Mouse (Mus musculus) skeletal muscle tissue, adult 2 months (tissue): ENCODE measurements around the gene Hebp1.

Experiments used
- DNase-seq: peaks from one replicate; pipeline ENCODE4 v3.0.0-alpha.2; 2012; ENCODE audit warnings: low read depth, low spot score

Gene Hebp1

DNA sequence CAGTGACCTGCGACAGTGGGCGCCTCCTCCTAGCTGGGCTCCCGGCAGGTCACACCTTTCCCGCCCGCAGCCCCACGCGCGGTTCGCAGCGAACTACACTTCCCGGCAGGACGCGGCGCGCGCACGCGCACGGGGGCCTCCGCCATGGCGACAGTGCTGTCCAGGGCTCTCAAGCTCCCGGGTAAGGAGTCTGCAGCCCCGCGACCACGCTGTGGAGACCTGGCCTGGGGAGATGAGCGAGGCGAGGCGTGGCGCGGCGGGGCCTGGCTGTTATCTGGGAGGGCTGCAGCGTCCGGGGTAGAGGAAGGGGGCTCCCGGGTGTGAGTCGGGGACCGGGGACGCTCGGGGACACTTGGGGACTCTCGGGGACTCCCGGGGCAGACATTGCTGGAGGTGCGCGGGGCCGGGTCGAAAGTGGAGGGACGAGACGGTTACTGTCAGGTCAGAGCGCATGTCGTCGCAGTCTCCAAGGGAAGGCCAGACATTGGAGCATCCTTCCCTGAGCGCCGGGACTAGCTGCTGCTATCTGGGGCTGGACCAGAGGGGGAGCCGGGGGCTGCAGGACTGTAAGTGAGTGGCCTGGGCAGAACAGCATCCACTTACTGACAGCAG, at the start of gene Hebp1, which contains the start of gene Fam234b:
TSS of gene Hebp1 (minus strand) at position 102 of the 612 bp plus-strand sequence.
TSS of gene Fam234b (plus strand) at position 57 of the 612 bp plus-strand sequence.
- DNase-seq = peak; percentile 47

DNA sequence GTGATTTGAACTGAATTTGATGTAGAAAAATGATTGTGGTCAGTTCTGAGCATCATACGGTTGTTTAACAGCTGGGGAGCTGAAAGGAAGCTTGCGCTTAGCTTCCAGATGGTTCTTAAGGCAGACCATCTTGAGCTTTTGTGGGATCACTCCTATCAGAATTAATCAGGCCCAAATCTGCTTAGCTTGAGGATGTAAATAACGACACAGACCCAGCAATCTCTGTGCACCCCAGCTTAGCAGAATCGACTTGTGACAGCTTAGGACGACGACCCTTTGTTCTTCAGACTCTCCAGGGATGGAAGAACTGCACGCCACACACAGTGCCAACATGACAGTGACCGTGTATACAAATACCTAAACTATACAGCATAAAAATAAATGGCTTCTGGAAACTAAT, 47.8 kb upstream of the Hebp1 start:
- no peak for DNase-seq

GRCm38 (mm10) chr6:135240361-135240760, 42.5 kb upstream of the Hebp1 start:
- no peak for DNase-seq

GRCm38 (mm10) chr6:135238211-135238610, 40.4 kb upstream of the Hebp1 start:
- no peak for DNase-seq

- DNase-seq = no peak
Observed at GRCm38 (mm10) chr6:135237326-135237725, 39.5 kb upstream of the Hebp1 start.

DNA sequence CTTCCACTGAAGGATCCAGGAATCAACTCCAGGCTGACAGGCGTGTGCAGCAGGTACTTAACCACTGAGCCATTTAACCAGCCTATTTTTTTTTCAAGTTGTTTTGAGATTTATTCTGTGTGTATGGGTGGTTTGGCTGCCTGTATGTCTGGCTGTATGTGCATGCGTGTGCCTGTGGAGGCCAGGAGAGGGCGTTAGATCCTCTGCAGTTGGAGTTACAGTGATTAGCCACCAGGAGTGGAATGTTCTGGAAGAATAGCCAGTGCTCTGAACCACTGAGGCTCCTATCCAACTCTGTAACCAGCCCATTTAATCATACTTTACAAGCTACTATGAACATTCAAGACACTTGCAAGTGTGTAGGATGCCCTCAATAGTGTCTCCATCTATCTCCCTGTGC, 38.8 kb upstream of the Hebp1 start:
- DNase-seq = no peak

DNA sequence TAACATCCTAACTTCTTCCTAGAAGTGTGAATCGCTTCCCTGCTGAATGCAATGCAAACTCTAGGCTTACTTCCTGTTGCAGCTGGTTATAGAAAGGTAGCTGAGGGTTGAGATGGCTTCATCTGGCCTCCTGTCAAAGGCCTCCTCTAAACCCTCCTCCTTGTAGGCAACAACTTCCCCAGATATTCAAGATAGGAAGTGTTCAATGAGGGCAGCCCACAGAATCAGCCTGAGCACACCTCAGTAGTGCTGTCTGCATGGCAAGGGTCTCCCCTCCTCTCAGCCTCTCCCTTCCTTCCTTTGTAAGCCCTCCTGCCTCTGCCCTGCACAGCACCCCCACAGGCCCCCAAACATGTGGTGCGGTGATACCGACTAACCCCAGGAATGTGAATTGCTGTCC, 37.9 kb upstream of the Hebp1 start:
- no peak for DNase-seq

GRCm38 (mm10) chr6:135232443-135233182, 34.8 kb upstream of the Hebp1 start:
- DNase-seq = no peak

DNA sequence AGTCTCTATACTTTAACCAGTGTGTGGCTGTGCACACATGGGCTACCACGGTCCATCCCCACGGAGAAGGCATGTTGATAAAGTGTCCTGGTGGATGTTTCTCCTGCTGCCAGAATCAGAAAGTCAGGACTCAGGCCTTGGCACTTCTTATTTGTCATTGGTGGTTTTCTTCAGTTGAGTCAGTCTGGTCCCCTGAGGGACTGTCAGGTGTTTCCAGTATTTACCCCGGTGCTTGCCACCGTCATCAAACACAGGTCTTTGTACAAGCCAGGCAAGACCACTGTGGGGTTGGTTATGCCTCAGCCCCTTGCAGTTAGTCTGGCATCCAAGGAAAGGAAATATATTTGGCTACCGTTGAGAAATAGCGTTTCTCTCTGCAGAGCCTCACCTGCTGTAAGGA, 32.8 kb upstream of the Hebp1 start:
- no peak for DNase-seq

- no peak for DNase-seq
Observed at GRCm38 (mm10) chr6:135228465-135228941, 30.7 kb upstream of the Hebp1 start.

- no peak for DNase-seq
Observed at GRCm38 (mm10) chr6:135223786-135224416, 26.1 kb upstream of the Hebp1 start.

GRCm38 (mm10) chr6:135219916-135220315, 22.1 kb upstream of the Hebp1 start:
- no peak for DNase-seq

- no peak for DNase-seq
Observed at GRCm38 (mm10) chr6:135218330-135218729, 20.5 kb upstream of the Hebp1 start.

DNA sequence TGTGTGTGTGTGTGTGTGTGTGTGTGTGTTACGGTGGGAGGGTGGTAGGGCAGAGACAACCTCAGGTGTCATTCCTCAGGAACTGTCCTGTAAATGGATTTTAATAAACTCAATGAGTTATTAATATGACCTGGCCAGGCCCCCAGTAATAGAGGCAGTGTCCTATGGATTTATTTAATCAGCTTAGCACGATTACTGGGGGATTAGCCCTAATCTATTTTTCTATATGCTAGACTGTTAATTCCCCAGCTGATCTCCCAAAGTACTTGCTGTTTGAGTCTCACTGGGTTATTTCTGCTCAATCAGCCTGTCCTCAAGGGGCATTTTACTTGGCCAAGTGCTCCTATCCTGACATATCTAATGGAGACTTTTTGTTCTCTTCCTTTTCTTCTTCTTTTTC, 14.8 kb upstream of the Hebp1 start:
- DNase-seq = no peak

GRCm38 (mm10) chr6:135211169-135211568, 13.3 kb upstream of the Hebp1 start:
- no peak for DNase-seq

- no peak for DNase-seq
Observed at GRCm38 (mm10) chr6:135206909-135207308, 9.1 kb upstream of the Hebp1 start.

- no peak for DNase-seq
Observed at GRCm38 (mm10) chr6:135205802-135206201, 8.0 kb upstream of the Hebp1 start.

GRCm38 (mm10) chr6:135204869-135205268, 7.0 kb upstream of the Hebp1 start:
- DNase-seq = no peak

GRCm38 (mm10) chr6:135203737-135204136, 5.9 kb upstream of the Hebp1 start:
- no peak for DNase-seq

DNA sequence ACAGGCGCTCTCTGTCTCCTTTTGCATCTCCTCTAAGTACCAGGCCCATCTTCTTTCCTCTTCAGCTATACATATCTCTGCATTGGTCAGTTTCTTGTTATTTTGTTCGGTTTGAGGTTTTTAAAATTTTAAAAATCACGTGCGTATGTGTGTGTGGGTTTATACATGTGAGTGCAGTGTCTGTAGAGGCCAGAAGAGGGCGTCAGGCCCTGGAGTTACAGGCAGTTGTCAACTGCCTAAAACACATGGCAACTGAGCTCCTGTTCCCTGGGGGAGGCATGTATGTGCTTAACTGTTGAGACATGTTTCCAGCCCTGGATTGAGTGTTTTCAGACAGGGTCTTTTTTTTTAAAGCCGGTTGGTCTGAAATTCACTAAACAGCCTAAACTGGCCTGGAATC, 4.8 kb upstream of the Hebp1 start:
- no peak for DNase-seq

- DNase-seq = no peak
Observed at GRCm38 (mm10) chr6:135200122-135200957, 2.5 kb upstream of the Hebp1 start.

DNA sequence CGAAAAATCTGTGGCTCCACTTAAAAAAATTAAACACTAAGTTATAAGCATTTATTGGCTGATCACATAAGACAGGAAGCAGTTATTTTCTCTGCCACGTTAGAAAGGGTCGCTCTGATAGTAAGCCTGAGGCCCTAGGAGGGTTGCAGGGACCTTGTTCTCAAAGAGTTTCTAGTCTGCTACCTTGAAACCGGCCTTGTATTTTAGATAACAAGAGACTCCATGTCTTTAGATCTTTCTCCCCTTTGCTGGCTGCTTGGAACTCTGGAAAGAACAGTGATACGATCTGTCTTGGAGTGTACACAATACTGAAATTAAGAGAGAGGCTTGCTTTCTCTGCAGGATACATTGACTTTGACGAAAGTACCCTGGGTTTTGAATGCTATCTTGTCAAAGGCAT, 904 bp upstream of the Hebp1 start:
- no peak for DNase-seq
